Comparison of ENCODE assay signal across 8 mouse cellular contexts in genomic region chr8:84700941-84701911, GRCm38 (mm10). TPM values are rescaled to one million over a fixed set of nuclear protein-coding genes. Genes with fewer than 3 reads are reported as not detected.
DNase-seq lines count a peak whose midpoint lies in the region; ATAC-seq lines count a peak whose summit lies in the region.

TSS of gene Lyl1 (plus strand) at chr8:84701457.

- H3K9ac ChIP-seq in stomach, embryonic 14.5 days (replicated peaks; ENCODE audit: low read depth, low read length) = no peak within 1 kb of the TSS

- H3K27me3 ChIP-seq in erythroblast, embryonic 14.5 days (ENCODE audit: control insufficient read depth) = peaks cover 18% of the 10 kb centered on the region
- peaks cover 32% of the 10 kb centered on the region; the same call in 1 of the 2 replicates for H3K27me3 ChIP-seq in stomach, embryonic 14.5 days (ENCODE audit: control insufficient read depth, insufficient read depth, low read length)

- H3K4me1 ChIP-seq in erythroblast, embryonic 14.5 days (ENCODE audit: control insufficient read depth) = peaks cover 73% of the 10 kb centered on the region
- peaks cover 25% of the 10 kb centered on the region for H3K4me1 ChIP-seq in stomach, embryonic 14.5 days (ENCODE audit: control insufficient read depth, insufficient read depth, low read length)

- 11% methylated on average over 34 of the region's 34 CpGs for WGBS in stomach, embryonic 14.5 days

- peak within 1 kb of the TSS; percentile 90 for H3K4me3 ChIP-seq in erythroblast, embryonic 14.5 days (replicated peaks)
- peak within 1 kb of the TSS; percentile 17 for H3K4me3 ChIP-seq in stomach, embryonic 14.5 days (ENCODE audit: low read depth, low read length)

- peak within 1 kb of the TSS; percentile 63; the same call in 1 of the 2 replicates for H3K27ac ChIP-seq in stomach, embryonic 14.5 days (ENCODE audit: low read length)

- H3K4me2 ChIP-seq in stomach, embryonic 14.5 days (replicated peaks; ENCODE audit: low read depth, low read length) = peak within 1 kb of the TSS; percentile 13; the same call in 1 of the 2 replicates

- intact Hi-C loops in heart, postnatal 10 days (cut with DNase I) = no loop called here
- intact Hi-C loops in left cerebral cortex, postnatal 25 days (cut with DNase I) = no loop called here

- ATAC-seq in megakaryocyte, adult 5-6 weeks (ENCODE audit: poor library complexity, severe bottlenecking) = peak; percentile 51
- ATAC-seq in stomach, embryonic 14.5 days (ENCODE audit: insufficient number of reproducible peaks, insufficient read depth, low FRiP score, low read depth) = peak; percentile 73; the same call in 1 of the 2 replicates

- H3K36me3 ChIP-seq in erythroblast, embryonic 14.5 days (ENCODE audit: control insufficient read depth) = peaks cover 74% of the 10 kb centered on the region
- peaks cover 23% of the 10 kb centered on the region for H3K36me3 ChIP-seq in stomach, embryonic 14.5 days (ENCODE audit: control insufficient read depth, insufficient read depth, low read length)

- H3K9me3 ChIP-seq in erythroblast, embryonic 14.5 days (ENCODE audit: control insufficient read depth, low read length) = no peaks in the 10 kb centered on the region
- H3K9me3 ChIP-seq in stomach, embryonic 14.5 days (ENCODE audit: control insufficient read depth, low read depth, low read length) = no peaks in the 10 kb centered on the region

- peak; percentile 17 for DNase-seq in cerebellum, adult 8-10 months
- DNase-seq in cerebellum, adult 11-12 months = no peak
- DNase-seq in heart, postnatal 10 days = peak; percentile 76 to 78
- peak; percentile 70 to 88 for DNase-seq in kidney, postnatal 25 days
- no peak for DNase-seq in left cerebral cortex, postnatal 25 days (ENCODE audit: low spot score in 2 of 2)

RNA-seq across cellular contexts. Expression of gene Lyl1, which starts in this region (rescaled TPM):
- polyA plus RNA-seq in erythroblast, embryonic 14.5 days (2012) = 61.4 and 62.8 TPM in 2 replicates
- total RNA-seq in heart, postnatal 10 days (2021) = 1 to 10 TPM; 8.4 to 9.1 TPM
- total RNA-seq in megakaryocyte, adult 5-6 weeks (2015) = 69.0 and 69.9 TPM in 2 replicates
- 60.3 and 62.0 TPM in 2 replicates for total RNA-seq in megakaryocyte, adult 5-6 weeks (2017)
- polyA plus RNA-seq in stomach, embryonic 14.5 days (2014; fragmentation: Nextera tagmentation; extraction: Ambion mirVana) = 4.6 and 5.0 TPM in 2 replicates
- 1 to 10 TPM; 2.8 to 3.5 TPM for total RNA-seq in left cerebral cortex, postnatal 25 days (2021)

Comparison
In these comparisons a context has a peak if more than half of its experiments do, and no peak if none do; other contexts are left out.
1. RNA of gene Lyl1 (total RNA-seq): 60.3 to 69.9 TPM in megakaryocyte, adult 5-6 weeks; 8.4 to 9.1 TPM in heart, postnatal 10 days and 2.8 to 3.5 TPM in left cerebral cortex, postnatal 25 days; every median in the first group is over 4 times any median in the second.
2. RNA of gene Lyl1 (polyA plus RNA-seq): 61.4 to 62.8 TPM in erythroblast, embryonic 14.5 days; 4.6 to 5.0 TPM in stomach, embryonic 14.5 days; every median in the first group is over 10 times any median in the second.
3. DNase-seq: peak in cerebellum, adult 8-10 months (single experiment), heart, postnatal 10 days (2 of 2) and kidney, postnatal 25 days (2 of 2); none in cerebellum, adult 11-12 months (single experiment) and left cerebral cortex, postnatal 25 days (0 of 2).